Mouse (Mus musculus) liver, embryonic 12.5 days (tissue): ENCODE measurements around the gene Cmtm3. TPM values are rescaled to one million over a fixed set of nuclear protein-coding genes. Genes with fewer than 3 reads are reported as not detected.
A peak's percentile ranks its signal among the peaks of the same experiment; 100 is the strongest.

Source experiments
- ATAC-seq: fragments of 200-750 bp; cut with Nextera tagmentation; 2 replicates; pipeline ENCODE4 v1.8.0; 2017; ENCODE audit warnings: moderate number of reproducible peaks, mild to moderate bottlenecking, moderate library complexity
- H3K27ac ChIP-seq: fragments of 300-500 bp; sonication (generic); 2 replicates; pipeline ENCODE4 v1.5.1; 2016; ENCODE audit warnings: mild to moderate bottlenecking
- H3K27me3 ChIP-seq: fragments of 300-500 bp; sonication (generic); replicated peaks from 2 replicates; pipeline ENCODE4 v1.6.1; 2016; ENCODE audit warnings: mild to moderate bottlenecking, moderate library complexity
- H3K36me3 ChIP-seq: fragments of 300-500 bp; sonication (generic); 2 replicates; pipeline ENCODE4 v1.6.1; 2016; ENCODE audit warnings: mild to moderate bottlenecking, moderate library complexity
- H3K4me1 ChIP-seq: fragments of 300-500 bp; sonication (generic); 2 replicates; pipeline ENCODE4 v1.6.1; 2016
- H3K4me2 ChIP-seq: fragments of 300-500 bp; sonication (generic); 2 replicates; pipeline ENCODE4 v1.6.1; 2016; ENCODE audit warnings: mild to moderate bottlenecking, moderate library complexity
- H3K4me3 ChIP-seq: fragments of 300-500 bp; sonication (generic); 2 replicates; pipeline ENCODE4 v1.5.1; 2016; ENCODE audit warnings: mild to moderate bottlenecking, moderate library complexity
- H3K9ac ChIP-seq: fragments of 300-500 bp; sonication (generic); 2 replicates; pipeline ENCODE4 v1.6.1; 2016; ENCODE audit warnings: mild to moderate bottlenecking, moderate library complexity
- H3K9me3 ChIP-seq: fragments of 300-500 bp; sonication (generic); replicated peaks from 2 replicates; pipeline ENCODE4 v1.6.1; 2016; ENCODE audit warnings: mild to moderate bottlenecking, moderate library complexity
- WGBS: fragments of 180-500 bp; shearing (Covaris S2); methylation state at CpG from one replicate; pipeline ENCODE4 v1.1.7; 2016; ENCODE audit not compliant: insufficient replicate concordance; 5-methylcytosine and 5-hydroxymethylcytosine counted together
- polyA plus RNA-seq: library from polyadenylated mRNA; unstranded; fragments of >200 nt; fragmentation: Nextera tagmentation; extraction: Ambion mirVana; gene quantifications from 2 replicates; pipeline ENCODE4 v1.2.1, GENCODE M21; 2016

Cmtm3 gene
- polyA plus RNA-seq, 1 experiment from 2014 or later = 34.5 TPM

GRCm38 (mm10) chr8:104373779-104374178 is 34.6 kb downstream of the Cmtm3 start:
- Histone ChIP-seq H3K36me3 (no peaks in the 10 kb centered on the region), H3K4me1 (peaks cover 7% of the 10 kb centered on the region; the same call in 1 of the 2 replicates), H3K27ac (no peak overlapping the region), H3K9me3 (no peaks in the 10 kb centered on the region), H3K4me3 (no peak overlapping the region), H3K9ac (no peak overlapping the region), H3K27me3 (no peaks in the 10 kb centered on the region), H3K4me2 (no peak overlapping the region)
- WGBS = 72% methylated on average over 11 of the region's 11 CpGs
- ATAC-seq = no peak

- H3K9me3 ChIP-seq = no peaks in the 10 kb centered on the region
- no peak overlapping the region for H3K27ac ChIP-seq
- peaks cover 7% of the 10 kb centered on the region; the same call in 1 of the 2 replicates for H3K4me1 ChIP-seq
- no peaks in the 10 kb centered on the region for H3K36me3 ChIP-seq
- H3K4me2 ChIP-seq = no peak overlapping the region
- no peak for ATAC-seq
- no peak overlapping the region for H3K4me3 ChIP-seq
- WGBS = 70% methylated on average over 11 of the region's 11 CpGs
- H3K9ac ChIP-seq = no peak overlapping the region
- no peaks in the 10 kb centered on the region for H3K27me3 ChIP-seq
These were observed 35.1 kb downstream of the Cmtm3 start for GRCm38 (mm10) chr8:104374269-104374668.

DNA sequence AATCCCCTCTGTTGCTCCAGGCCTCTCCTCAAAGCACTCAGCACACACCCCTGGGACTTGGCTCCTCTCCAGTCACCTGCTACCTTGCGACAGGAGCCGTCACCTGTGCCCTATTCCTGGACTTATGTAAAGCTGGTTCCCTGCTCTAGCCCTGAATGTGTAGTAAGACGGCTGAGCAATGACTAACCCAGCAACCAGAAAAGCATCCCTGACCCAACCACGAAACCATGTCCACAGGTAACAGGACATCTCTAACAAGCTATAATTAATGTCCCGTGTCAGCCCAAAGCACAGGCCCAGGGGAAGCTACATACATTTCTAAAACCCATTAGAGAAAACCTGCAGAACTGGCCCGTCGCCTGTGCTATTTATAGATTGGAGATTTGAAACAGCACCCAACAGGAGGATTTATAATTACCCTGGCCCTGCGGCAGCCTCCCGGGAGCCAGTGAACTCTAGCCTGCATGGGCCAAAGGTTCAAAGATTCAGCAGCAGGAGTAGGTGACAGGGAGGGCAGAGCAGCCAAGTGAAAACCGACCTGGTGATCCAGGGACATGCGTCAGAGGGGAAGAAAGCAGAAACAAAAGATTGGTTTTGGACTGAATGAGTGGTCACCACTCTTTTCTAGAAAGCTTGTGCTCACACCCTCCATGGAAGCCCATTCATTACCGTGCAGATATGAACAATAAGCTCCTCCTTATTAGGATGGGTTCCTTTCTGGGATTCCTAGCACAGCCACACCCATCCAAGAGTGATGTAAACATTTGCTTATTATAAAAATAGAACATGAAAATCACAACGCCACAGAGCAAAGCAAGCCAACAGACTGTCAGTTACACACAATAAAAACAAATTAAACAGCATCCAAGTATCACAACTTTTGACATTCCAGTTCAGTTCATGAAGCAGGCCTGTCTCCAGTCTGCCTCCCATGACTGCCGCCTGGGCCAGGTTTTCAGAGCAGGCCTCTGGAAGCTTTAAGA is 35.9 kb downstream of the Cmtm3 start:
- 58% methylated on average over 14 of the region's 14 CpGs for WGBS
- Histone ChIP-seq H3K4me3 (no peak overlapping the region), H3K4me1 (peaks cover 7% of the 10 kb centered on the region; the same call in 1 of the 2 replicates), H3K36me3 (no peaks in the 10 kb centered on the region), H3K4me2 (no peak overlapping the region), H3K27me3 (no peaks in the 10 kb centered on the region), H3K9me3 (no peaks in the 10 kb centered on the region), H3K9ac (no peak overlapping the region), H3K27ac (0 out of 2 replicates have a peak overlapping the region, but pooled peaks have one; percentile 12)
- peak; percentile 61 for ATAC-seq

DNA sequence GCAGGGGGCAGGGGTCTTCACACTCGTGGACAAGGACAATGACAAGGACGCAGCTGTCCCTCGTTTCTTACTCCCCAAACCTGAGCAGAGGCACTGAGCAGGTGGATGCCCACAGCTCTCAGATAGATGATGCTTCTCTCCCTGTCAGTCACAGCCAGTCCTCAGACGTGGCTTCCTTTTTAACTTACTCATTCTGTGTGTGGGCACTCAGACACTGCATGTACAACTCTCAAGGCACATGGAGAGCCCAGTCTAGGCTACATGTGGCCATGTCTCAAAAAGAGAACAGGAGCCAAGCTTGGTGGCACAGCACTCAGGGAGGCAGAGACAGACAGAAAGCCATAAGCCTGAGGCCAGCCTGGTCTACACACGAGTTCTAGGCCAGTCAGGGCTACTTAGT is 36.7 kb downstream of the Cmtm3 start:
- H3K27ac ChIP-seq = 0 out of 2 replicates have a peak overlapping the region, but pooled peaks have one; percentile 30
- H3K27me3 ChIP-seq = no peaks in the 10 kb centered on the region
- no peaks in the 10 kb centered on the region for H3K9me3 ChIP-seq
- H3K4me3 ChIP-seq = no peak overlapping the region
- H3K4me2 ChIP-seq = no peak overlapping the region
- H3K4me1 ChIP-seq = peaks cover 7% of the 10 kb centered on the region; the same call in 1 of the 2 replicates
- H3K36me3 ChIP-seq = no peaks in the 10 kb centered on the region
- no peak for ATAC-seq
- H3K9ac ChIP-seq = no peak overlapping the region
- WGBS = 64% methylated on average over 5 of the region's 5 CpGs

GRCm38 (mm10) chr8:104376669-104377068 is 37.5 kb downstream of the Cmtm3 start:
- no peaks in the 10 kb centered on the region for H3K27me3 ChIP-seq
- H3K4me3 ChIP-seq = no peak overlapping the region
- peaks cover 7% of the 10 kb centered on the region; the same call in 1 of the 2 replicates for H3K4me1 ChIP-seq
- H3K9ac ChIP-seq = no peak overlapping the region
- H3K9me3 ChIP-seq = no peaks in the 10 kb centered on the region
- WGBS = 70% methylated on average over 11 of the region's 11 CpGs
- ATAC-seq = no peak
- H3K4me2 ChIP-seq = no peak overlapping the region
- no peaks in the 10 kb centered on the region for H3K36me3 ChIP-seq
- H3K27ac ChIP-seq = no peak overlapping the region

- no peaks in the 10 kb centered on the region for H3K27me3 ChIP-seq
- 79% methylated on average over 10 of the region's 10 CpGs for WGBS
- no peak overlapping the region for H3K4me3 ChIP-seq
- no peaks in the 10 kb centered on the region for H3K36me3 ChIP-seq
- H3K4me1 ChIP-seq = peaks cover 10% of the 10 kb centered on the region; the same call in 1 of the 2 replicates
- no peak overlapping the region for H3K9ac ChIP-seq
- ATAC-seq = no peak
- no peaks in the 10 kb centered on the region for H3K9me3 ChIP-seq
- no peak overlapping the region for H3K27ac ChIP-seq
- no peak overlapping the region for H3K4me2 ChIP-seq
These were observed 40.2 kb downstream of the Cmtm3 start for GRCm38 (mm10) chr8:104379301-104379836.

DNA sequence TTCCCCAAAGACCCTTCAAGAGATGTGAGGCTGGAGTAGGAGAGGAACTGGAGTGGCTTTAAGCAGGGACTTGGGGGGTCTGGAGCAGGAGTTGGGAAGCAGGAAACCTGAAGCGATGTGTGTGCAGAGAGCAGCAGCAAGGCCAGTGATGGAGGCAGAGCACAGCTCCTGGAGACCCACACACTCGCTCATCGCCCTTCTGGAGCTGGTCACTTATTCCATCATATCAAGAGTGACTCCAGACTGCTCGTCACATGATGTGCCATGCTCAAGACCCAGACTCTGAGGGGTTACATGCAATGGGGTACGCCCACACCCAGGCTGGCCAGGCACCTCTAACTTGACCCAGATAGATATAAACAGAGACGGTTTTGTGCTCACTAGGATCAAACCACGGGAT is 41.1 kb downstream of the Cmtm3 start:
- no peak for ATAC-seq
- H3K4me1 ChIP-seq = peaks cover 10% of the 10 kb centered on the region; the same call in 1 of the 2 replicates
- no peak overlapping the region for H3K27ac ChIP-seq
- no peak overlapping the region for H3K4me3 ChIP-seq
- no peaks in the 10 kb centered on the region for H3K36me3 ChIP-seq
- H3K4me2 ChIP-seq = no peak overlapping the region
- no peak overlapping the region for H3K9ac ChIP-seq
- H3K27me3 ChIP-seq = no peaks in the 10 kb centered on the region
- 77% methylated on average over 7 of the region's 7 CpGs for WGBS
- no peaks in the 10 kb centered on the region for H3K9me3 ChIP-seq

DNA sequence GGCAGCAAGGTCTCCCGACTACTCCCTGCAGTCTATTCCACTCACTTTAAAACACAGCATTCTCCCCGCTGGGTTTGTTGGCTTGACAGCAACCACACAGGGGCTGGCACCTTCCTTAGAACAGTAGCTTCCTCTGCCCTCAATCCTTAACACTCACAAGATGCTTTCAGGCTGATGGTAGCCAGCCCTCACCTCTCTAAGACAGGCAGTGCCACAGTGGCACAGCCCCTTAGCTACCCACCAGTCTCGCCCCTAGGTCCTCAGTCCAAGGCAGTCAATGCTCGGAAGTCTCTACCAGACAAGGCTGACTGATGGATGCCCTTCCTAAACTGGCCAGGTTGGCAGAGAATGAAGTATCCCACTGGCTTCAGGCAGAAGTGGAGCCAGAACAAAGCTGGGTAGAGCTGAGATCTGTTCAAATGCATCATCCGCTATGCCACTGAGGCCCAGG is 41.8 kb downstream of the Cmtm3 start:
- peaks cover 7% of the 10 kb centered on the region; the same call in 1 of the 2 replicates for H3K4me1 ChIP-seq
- H3K4me2 ChIP-seq = no peak overlapping the region
- no peaks in the 10 kb centered on the region for H3K27me3 ChIP-seq
- H3K4me3 ChIP-seq = no peak overlapping the region
- H3K36me3 ChIP-seq = no peaks in the 10 kb centered on the region
- no peak for ATAC-seq
- 76% methylated on average over 5 of the region's 5 CpGs for WGBS
- no peak overlapping the region for H3K9ac ChIP-seq
- no peaks in the 10 kb centered on the region for H3K9me3 ChIP-seq
- H3K27ac ChIP-seq = no peak overlapping the region

DNA sequence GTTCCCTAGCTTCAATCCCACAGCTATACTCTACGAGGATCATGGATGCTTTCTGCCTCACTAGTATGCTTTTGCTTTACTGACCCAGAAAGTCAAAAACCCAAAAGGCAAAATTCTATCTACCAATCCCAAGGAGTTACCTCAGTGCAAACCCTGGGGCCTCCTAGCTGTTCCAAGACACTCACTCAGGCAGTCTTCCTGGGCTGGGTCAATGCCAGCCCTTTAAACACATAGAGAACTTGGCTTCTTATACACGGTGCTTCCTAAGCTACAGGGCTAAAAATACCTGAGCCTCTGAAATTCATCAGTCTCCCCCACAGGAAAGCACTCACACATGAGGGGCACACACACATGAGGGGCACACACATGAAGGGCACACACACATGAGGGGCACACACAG is 44.1 kb downstream of the Cmtm3 start:
- Histone ChIP-seq H3K27ac (no peak overlapping the region), H3K4me3 (no peak overlapping the region), H3K4me2 (no peak overlapping the region), H3K27me3 (no peaks in the 10 kb centered on the region), H3K9ac (no peak overlapping the region), H3K36me3 (no peaks in the 10 kb centered on the region), H3K4me1 (peaks cover 19% of the 10 kb centered on the region), H3K9me3 (no peaks in the 10 kb centered on the region)
- WGBS = 72% methylated on average over 2 of the region's 2 CpGs
- no peak for ATAC-seq

DNA sequence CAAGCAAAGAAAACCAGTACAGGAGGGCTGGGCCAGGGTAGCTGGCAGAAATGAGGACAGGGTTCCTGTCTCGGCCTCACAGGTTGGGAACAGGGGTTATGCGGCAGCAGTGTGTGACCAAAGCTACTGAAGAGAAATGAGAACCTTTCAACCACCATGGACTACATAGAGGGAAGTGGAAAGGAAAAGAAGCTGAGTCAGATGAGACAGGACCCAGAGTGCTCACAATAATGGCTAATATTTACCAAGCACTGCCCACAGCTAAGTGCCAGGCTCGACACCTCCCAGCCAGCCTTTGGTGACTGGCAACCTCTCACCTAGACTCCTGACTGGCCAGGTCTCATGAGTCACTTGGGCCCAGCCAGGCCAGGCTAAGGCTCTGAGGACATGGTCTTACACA is 44.8 kb downstream of the Cmtm3 start:
- Histone ChIP-seq H3K4me2 (no peak overlapping the region), H3K9ac (no peak overlapping the region), H3K27ac (no peak overlapping the region), H3K9me3 (no peaks in the 10 kb centered on the region), H3K27me3 (no peaks in the 10 kb centered on the region), H3K4me1 (peaks cover 19% of the 10 kb centered on the region), H3K36me3 (no peaks in the 10 kb centered on the region), H3K4me3 (no peak overlapping the region)
- WGBS = 61% methylated on average over 3 of the region's 3 CpGs
- no peak; the same call in 1 of the 2 replicates for ATAC-seq

GRCm38 (mm10) chr8:104386693-104387092 is 47.5 kb downstream of the Cmtm3 start:
- Histone ChIP-seq H3K36me3 (no peaks in the 10 kb centered on the region), H3K4me2 (no peak overlapping the region), H3K27ac (no peak overlapping the region), H3K4me1 (peaks cover 19% of the 10 kb centered on the region), H3K27me3 (no peaks in the 10 kb centered on the region), H3K9ac (no peak overlapping the region), H3K9me3 (no peaks in the 10 kb centered on the region), H3K4me3 (no peak overlapping the region)
- no peak for ATAC-seq
- WGBS = 37% methylated on average over 4 of the region's 4 CpGs

GRCm38 (mm10) chr8:104387501-104387900 is 48.3 kb downstream of the Cmtm3 start:
- H3K27me3 ChIP-seq = no peaks in the 10 kb centered on the region
- no peak overlapping the region for H3K4me3 ChIP-seq
- 65% methylated on average over 7 of the region's 7 CpGs for WGBS
- H3K9me3 ChIP-seq = no peaks in the 10 kb centered on the region
- H3K36me3 ChIP-seq = no peaks in the 10 kb centered on the region
- H3K27ac ChIP-seq = no peak overlapping the region
- H3K4me1 ChIP-seq = peaks cover 19% of the 10 kb centered on the region
- no peak overlapping the region for H3K4me2 ChIP-seq
- ATAC-seq = no peak
- no peak overlapping the region for H3K9ac ChIP-seq
